Mouse (Mus musculus): ENCODE measurements at regions not wholly inside any gene's neighbourhood (a gene's known extent, or its start where the extent isn't known, plus 50 kb on each side); places are given as distances from the start of the nearest gene placed in this dataset.

- WGBS = 75% methylated on average over 10 of the region's 10 CpGs
- ATAC-seq (replicated peaks; ENCODE audit: low FRiP score) = no peak
Observed at GRCm38 (mm10) chr2:160455617-160456016, 88.8 kb upstream of the Mafb start.

GRCm38 (mm10) chr2:160456681-160457080 lies 89.8 kb upstream of the Mafb start:
- no peak for ATAC-seq (replicated peaks; ENCODE audit: low FRiP score)
- Histone ChIP-seq H3K4me1 (peaks cover 8% of the 10 kb centered on the region), H3K36me3 (no peaks in the 10 kb centered on the region), H3K27me3 (no peaks in the 10 kb centered on the region; the same call in 1 of the 2 replicates), H3K27ac (no peak overlapping the region), H3K9ac (no peak overlapping the region), H3K4me2 (no peak overlapping the region), H3K4me3 (replicated peaks) (no peak overlapping the region), H3K9me3 (replicated peaks) (no peaks in the 10 kb centered on the region)
- 81% methylated on average over 8 of the region's 8 CpGs for WGBS

More at GRCm38 (mm10) chr2:160455617-160456016, 88.8 kb upstream of the Mafb start:
- no peaks in the 10 kb centered on the region for H3K9me3 ChIP-seq (replicated peaks)
- H3K4me2 ChIP-seq = no peak overlapping the region
- no peak overlapping the region for H3K27ac ChIP-seq
- peaks cover 18% of the 10 kb centered on the region for H3K4me1 ChIP-seq
- H3K36me3 ChIP-seq = no peaks in the 10 kb centered on the region
- H3K9ac ChIP-seq = no peak overlapping the region
- H3K4me3 ChIP-seq (replicated peaks) = no peak overlapping the region
- H3K27me3 ChIP-seq = no peaks in the 10 kb centered on the region; the same call in 1 of the 2 replicates

- ATAC-seq (replicated peaks; ENCODE audit: low FRiP score) = no peak
- Histone ChIP-seq H3K4me3 (replicated peaks) (no peak overlapping the region), H3K27me3 (peaks cover 4% of the 10 kb centered on the region; the same call in 1 of the 2 replicates), H3K36me3 (no peaks in the 10 kb centered on the region), H3K9ac (no peak overlapping the region), H3K4me1 (peaks cover 12% of the 10 kb centered on the region), H3K9me3 (replicated peaks) (no peaks in the 10 kb centered on the region), H3K27ac (no peak overlapping the region), H3K4me2 (no peak overlapping the region)
- WGBS = 88% methylated on average over 4 of the region's 4 CpGs
Observed at GRCm38 (mm10) chr2:160471561-160471960, 104.7 kb upstream of the Mafb start.

- Histone ChIP-seq H3K4me2 (no peak overlapping the region), H3K9ac (no peak overlapping the region), H3K4me3 (replicated peaks) (no peak overlapping the region), H3K9me3 (replicated peaks) (no peaks in the 10 kb centered on the region), H3K36me3 (no peaks in the 10 kb centered on the region), H3K27ac (no peak overlapping the region), H3K27me3 (peaks cover 4% of the 10 kb centered on the region; the same call in 1 of the 2 replicates), H3K4me1 (peaks cover 12% of the 10 kb centered on the region)
- no peak for ATAC-seq (replicated peaks; ENCODE audit: low FRiP score)
- WGBS = 98% methylated on average over 3 of the region's 3 CpGs
Observed at GRCm38 (mm10) chr2:160476181-160476580, 109.3 kb upstream of the Mafb start.

- no peak for ATAC-seq (replicated peaks; ENCODE audit: low FRiP score)
- H3K36me3 ChIP-seq = no peaks in the 10 kb centered on the region
- H3K4me1 ChIP-seq = no peaks in the 10 kb centered on the region
- no peak overlapping the region for H3K4me3 ChIP-seq (replicated peaks)
- no peak overlapping the region for H3K9ac ChIP-seq
- 55% methylated on average over 7 of the region's 7 CpGs for WGBS
- no peaks in the 10 kb centered on the region for H3K9me3 ChIP-seq (replicated peaks)
- H3K27me3 ChIP-seq = no peaks in the 10 kb centered on the region
- H3K4me2 ChIP-seq = no peak overlapping the region
- H3K27ac ChIP-seq = no peak overlapping the region
Observed at GRCm38 (mm10) chr2:160479240-160479639, 112.4 kb upstream of the Mafb start.

GRCm38 (mm10) chr2:160485097-160485496 lies 118.2 kb upstream of the Mafb start:
- no peak overlapping the region for H3K9ac ChIP-seq
- H3K4me3 ChIP-seq (replicated peaks) = no peak overlapping the region
- H3K27me3 ChIP-seq = no peaks in the 10 kb centered on the region
- no peaks in the 10 kb centered on the region for H3K9me3 ChIP-seq (replicated peaks)
- no peaks in the 10 kb centered on the region for H3K36me3 ChIP-seq
- WGBS = 68% methylated on average over 5 of the region's 5 CpGs
- no peak overlapping the region for H3K4me2 ChIP-seq
- peak; percentile 63; the same call in 1 of the 2 replicates for ATAC-seq (replicated peaks; ENCODE audit: low FRiP score)
- 0 out of 2 replicates have a peak, but pooled peaks cover 4% of the 10 kb centered on the region for H3K4me1 ChIP-seq
- H3K27ac ChIP-seq = no peak overlapping the region

GRCm38 (mm10) chr2:160485515-160485914 lies 118.7 kb upstream of the Mafb start:
- Histone ChIP-seq H3K27ac (no peak overlapping the region), H3K9ac (no peak overlapping the region), H3K9me3 (replicated peaks) (no peaks in the 10 kb centered on the region), H3K4me3 (replicated peaks) (no peak overlapping the region), H3K4me1 (0 out of 2 replicates have a peak, but pooled peaks cover 6% of the 10 kb centered on the region), H3K36me3 (no peaks in the 10 kb centered on the region), H3K4me2 (no peak overlapping the region), H3K27me3 (no peaks in the 10 kb centered on the region)
- ATAC-seq (replicated peaks; ENCODE audit: low FRiP score) = peak; percentile 49
- WGBS = 46% methylated on average over 5 of the region's 5 CpGs

- no peak overlapping the region for H3K9ac ChIP-seq
- peaks cover 3% of the 10 kb centered on the region; the same call in 1 of the 2 replicates for H3K27me3 ChIP-seq
- no peak for ATAC-seq (replicated peaks; ENCODE audit: low FRiP score)
- no peak overlapping the region for H3K4me2 ChIP-seq
- H3K27ac ChIP-seq = 0 out of 2 replicates have a peak overlapping the region, but pooled peaks have one; percentile 0
- H3K36me3 ChIP-seq = no peaks in the 10 kb centered on the region
- H3K9me3 ChIP-seq (replicated peaks) = no peaks in the 10 kb centered on the region
- WGBS = 9% methylated on average over 1 of the region's 1 CpGs
- no peak overlapping the region for H3K4me3 ChIP-seq (replicated peaks)
- H3K4me1 ChIP-seq = peaks cover 20% of the 10 kb centered on the region
Observed at GRCm38 (mm10) chr2:160499726-160500125, 132.9 kb upstream of the Mafb start.

GRCm38 (mm10) chr2:160502901-160503300 lies 136.0 kb upstream of the Mafb start:
- H3K36me3 ChIP-seq = no peaks in the 10 kb centered on the region
- H3K9ac ChIP-seq = no peak overlapping the region
- H3K27ac ChIP-seq = no peak overlapping the region
- peaks cover 19% of the 10 kb centered on the region for H3K4me1 ChIP-seq
- H3K4me2 ChIP-seq = no peak overlapping the region
- no peak overlapping the region for H3K4me3 ChIP-seq (replicated peaks)
- peaks cover 3% of the 10 kb centered on the region; the same call in 1 of the 2 replicates for H3K27me3 ChIP-seq
- no peaks in the 10 kb centered on the region for H3K9me3 ChIP-seq (replicated peaks)
- no peak for ATAC-seq (replicated peaks; ENCODE audit: low FRiP score)
- 59% methylated on average over 2 of the region's 2 CpGs for WGBS

- no peaks in the 10 kb centered on the region for H3K36me3 ChIP-seq
- no peak for ATAC-seq (replicated peaks; ENCODE audit: low FRiP score)
- no peak overlapping the region for H3K9ac ChIP-seq
- no peak overlapping the region for H3K27ac ChIP-seq
- no peaks in the 10 kb centered on the region for H3K9me3 ChIP-seq (replicated peaks)
- H3K4me3 ChIP-seq (replicated peaks) = no peak overlapping the region
- no peak overlapping the region for H3K4me2 ChIP-seq
- peaks cover 3% of the 10 kb centered on the region; the same call in 1 of the 2 replicates for H3K27me3 ChIP-seq
- peaks cover 24% of the 10 kb centered on the region for H3K4me1 ChIP-seq
- WGBS = 54% methylated on average over 16 of the region's 16 CpGs
Observed at GRCm38 (mm10) chr2:160503597-160504393, 136.9 kb upstream of the Mafb start.

- H3K4me2 ChIP-seq = no peak overlapping the region
- no peak overlapping the region for H3K9ac ChIP-seq
- peaks cover 21% of the 10 kb centered on the region for H3K4me1 ChIP-seq
- H3K9me3 ChIP-seq (replicated peaks) = no peaks in the 10 kb centered on the region
- peaks cover 3% of the 10 kb centered on the region; the same call in 1 of the 2 replicates for H3K27me3 ChIP-seq
- no peak for ATAC-seq (replicated peaks; ENCODE audit: low FRiP score)
- no peak overlapping the region for H3K4me3 ChIP-seq (replicated peaks)
- H3K36me3 ChIP-seq = no peaks in the 10 kb centered on the region
- WGBS = 84% methylated on average over 4 of the region's 4 CpGs
- H3K27ac ChIP-seq = no peak overlapping the region
Observed at GRCm38 (mm10) chr2:160504394-160504657, 137.5 kb upstream of the Mafb start.

- Histone ChIP-seq H3K4me2 (no peak overlapping the region), H3K4me3 (replicated peaks) (no peak overlapping the region), H3K9ac (no peak overlapping the region), H3K27ac (peak overlapping the region; percentile 55; the same call in 1 of the 2 replicates), H3K4me1 (peaks cover 19% of the 10 kb centered on the region), H3K27me3 (peaks cover 3% of the 10 kb centered on the region; the same call in 1 of the 2 replicates), H3K36me3 (no peaks in the 10 kb centered on the region), H3K9me3 (replicated peaks) (no peaks in the 10 kb centered on the region)
- no peak for ATAC-seq (replicated peaks; ENCODE audit: low FRiP score)
- WGBS = 29% methylated on average over 9 of the region's 9 CpGs
Observed at GRCm38 (mm10) chr2:160507371-160507770, 138.3 kb upstream of the Top1 start.

Data from kidney, embryonic 15.5 days (tissue).